Mouse (Mus musculus): Measurements from ENCODE around the gene Kif22. TPM values are rescaled to one million over a fixed set of nuclear protein-coding genes. Genes with fewer than 3 reads are reported as not detected.
"Not testable (repeated sequence)": the region's sequence is repeated elsewhere in the genome, so short reads cannot be mapped to it uniquely, and the experiment has no call there.

Kif22 gene
- 20.0 and 40.9 TPM in 2 replicates for polyA plus RNA-seq (2015; fragmentation: Nextera tagmentation; extraction: Ambion mirVana)

DNA sequence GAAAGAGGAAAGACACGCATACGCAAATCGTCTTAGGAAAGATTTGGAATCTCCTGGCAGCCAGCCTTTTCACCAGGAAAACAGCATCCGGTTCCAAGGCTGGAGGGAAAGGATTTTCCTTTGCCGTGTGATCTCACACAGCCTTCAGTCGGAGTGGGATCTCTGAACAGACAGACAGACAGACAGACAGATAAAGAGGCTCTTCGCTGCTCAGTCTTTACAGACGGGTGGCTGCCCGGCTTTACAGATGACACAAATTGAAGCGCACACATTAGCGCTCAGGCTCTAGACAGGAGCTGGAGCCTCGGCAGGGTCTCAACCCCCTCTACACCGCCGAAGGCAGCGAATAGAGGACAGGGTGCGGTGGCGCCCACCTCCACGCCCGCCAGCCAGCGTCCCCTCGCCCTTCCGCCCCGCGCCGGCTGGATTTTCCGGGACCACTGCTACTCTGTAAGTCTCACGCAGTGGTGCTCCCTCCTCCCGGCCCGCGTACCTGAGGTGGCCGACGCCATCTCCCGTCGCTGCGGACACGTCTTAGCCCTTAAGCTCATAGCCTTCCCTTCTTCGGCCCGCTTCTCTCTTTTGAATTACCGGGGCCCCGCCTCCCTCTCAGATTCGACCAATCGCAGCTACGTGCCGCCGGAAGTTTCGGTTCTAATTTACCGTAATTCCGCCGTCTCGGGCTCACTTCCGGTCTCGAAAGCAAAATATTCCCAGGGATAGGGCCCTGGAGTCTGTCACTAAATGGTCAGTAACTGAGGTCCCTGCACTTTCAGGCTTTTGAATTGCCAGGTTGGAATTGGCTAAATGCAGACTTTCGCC, at the start of gene Kif22:
Gene Kif22, minus strand, starts transcription at position 621 of the 822 bp plus-strand sequence.
- Histone ChIP-seq H3K9me3 (replicated peaks) (no peaks in the 10 kb centered on the region), H3K4me1 (peaks cover 13% of the 10 kb centered on the region), H3K27me3 (replicated peaks) (no peaks in the 10 kb centered on the region), H3K4me2 (peak within 1 kb of the TSS; percentile 96), H3K27ac (replicated peaks) (peak within 1 kb of the TSS; percentile 74), H3K36me3 (no peaks in the 10 kb centered on the region), H3K9ac (replicated peaks) (peak within 1 kb of the TSS; percentile 68), H3K4me3 (replicated peaks) (peak within 1 kb of the TSS; percentile 68)
- whole genome bisulfite sequencing, result under 1% methylated on average over 53 of the region's 53 CpGs
- ATAC-seq (ENCODE audit: low FRiP score), result peak; percentile 81

DNA sequence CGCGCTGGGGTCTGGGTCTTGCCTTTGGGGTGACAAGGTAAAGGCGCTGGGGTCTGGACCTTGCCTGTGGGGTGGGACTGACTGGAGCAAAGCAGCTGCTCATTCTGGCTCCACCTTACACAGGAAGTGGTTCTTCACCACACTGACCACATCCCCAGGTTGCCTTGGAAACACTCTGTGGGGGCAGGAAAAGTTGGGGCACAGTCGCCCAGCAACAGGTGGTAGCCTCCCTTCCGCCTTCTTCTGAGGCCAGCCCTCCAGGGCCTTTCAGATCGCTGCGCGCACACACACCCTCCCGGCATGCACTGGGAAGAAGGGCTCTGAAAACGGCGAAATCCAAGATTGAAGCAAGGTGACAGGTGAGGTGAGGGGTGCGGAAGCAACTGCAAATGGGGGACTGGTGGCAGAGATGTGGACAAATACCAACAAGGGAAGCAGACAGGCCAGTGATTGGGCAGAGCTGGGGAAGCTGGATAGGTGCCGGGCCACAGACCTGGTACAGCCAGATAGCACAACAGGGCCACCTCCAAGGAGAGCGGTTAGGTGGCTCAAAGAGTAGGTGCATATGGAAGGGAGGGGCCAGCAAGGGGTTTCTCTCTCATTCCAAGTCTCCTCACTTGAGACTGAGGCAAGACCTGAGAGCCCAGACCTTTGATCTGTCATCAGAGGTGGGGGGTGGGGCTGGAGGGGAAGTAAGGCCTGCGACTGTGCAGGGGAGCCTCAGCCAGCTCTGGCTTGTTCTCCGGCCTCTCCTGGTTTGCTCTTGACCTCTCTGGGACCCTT, 49.0 kb upstream of the Kif22 start, which contains the start of gene AI467606:
Gene AI467606, plus strand, starts transcription at position 246 of the 783 bp plus-strand sequence.
- Histone ChIP-seq H3K4me2 (peak within 1 kb of the TSS; percentile 19; the same call in 1 of the 2 replicates), H3K27ac (replicated peaks) (no peak within 1 kb of the TSS), H3K27me3 (replicated peaks) (no peaks in the 10 kb centered on the region), H3K4me3 (replicated peaks) (no peak within 1 kb of the TSS), H3K36me3 (no peaks in the 10 kb centered on the region), H3K9me3 (replicated peaks) (no peaks in the 10 kb centered on the region), H3K4me1 (peaks cover 5% of the 10 kb centered on the region; the same call in 1 of the 2 replicates), H3K9ac (replicated peaks) (no peak within 1 kb of the TSS)
- ATAC-seq (ENCODE audit: low FRiP score), result no peak
- WGBS, result 79% methylated on average over 16 of the region's 16 CpGs

DNA sequence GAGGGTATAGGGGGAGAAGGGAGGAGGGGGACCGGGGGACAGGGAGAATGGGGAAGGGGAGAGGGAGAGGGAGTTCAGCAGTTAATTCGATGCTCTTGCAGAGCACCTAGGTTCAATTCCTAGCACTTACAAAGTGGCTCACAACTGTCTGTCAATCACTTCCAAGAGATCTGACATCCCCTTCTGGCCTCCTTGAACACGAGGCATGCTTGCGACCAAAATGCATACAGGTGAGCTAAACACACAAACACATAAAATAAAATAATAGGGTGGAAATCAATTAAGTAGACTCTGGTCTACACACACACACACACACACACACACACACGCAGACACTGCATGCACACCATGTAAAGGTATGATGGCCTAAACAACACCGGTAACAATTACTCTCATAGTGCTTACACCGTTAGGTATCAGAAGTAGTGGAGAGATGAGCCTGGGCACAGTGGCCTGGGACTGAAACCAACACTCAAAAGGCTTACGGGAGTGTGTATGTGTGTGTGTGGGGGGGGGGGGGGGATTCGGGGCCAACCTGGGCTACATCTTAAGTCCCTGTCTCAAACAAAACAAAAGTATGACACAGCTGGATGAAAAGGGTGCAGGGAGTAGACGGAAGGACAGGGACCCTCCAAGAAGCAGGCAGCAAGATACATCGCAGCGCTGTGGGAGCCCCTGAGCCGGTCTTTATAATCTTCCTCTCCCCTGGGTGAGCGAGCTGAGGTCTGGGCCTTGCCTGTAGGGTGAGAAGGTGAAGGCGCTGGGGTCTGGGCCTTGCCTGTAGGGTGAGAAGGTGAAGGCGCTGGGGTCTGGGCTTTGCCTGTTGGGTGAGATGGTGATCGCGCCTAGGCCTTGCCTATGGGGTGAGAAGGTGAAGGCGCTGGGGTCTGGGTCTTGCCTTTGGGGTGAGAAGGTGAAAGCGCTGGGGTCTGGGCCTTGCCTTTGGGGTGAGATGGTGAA, 48.2 kb upstream of the Kif22 start:
- no peak overlapping the region for H3K27ac ChIP-seq (replicated peaks)
- 85% methylated on average over 20 of the region's 20 CpGs for WGBS
- no peak overlapping the region for H3K4me2 ChIP-seq
- no peaks in the 10 kb centered on the region for H3K9me3 ChIP-seq (replicated peaks)
- no peak overlapping the region for H3K4me3 ChIP-seq (replicated peaks)
- H3K36me3 ChIP-seq, result no peaks in the 10 kb centered on the region
- H3K27me3 ChIP-seq (replicated peaks), result no peaks in the 10 kb centered on the region
- ATAC-seq (ENCODE audit: low FRiP score), result no peak
- H3K4me1 ChIP-seq, result peaks cover 5% of the 10 kb centered on the region; the same call in 1 of the 2 replicates
- H3K9ac ChIP-seq (replicated peaks), result no peak overlapping the region

DNA sequence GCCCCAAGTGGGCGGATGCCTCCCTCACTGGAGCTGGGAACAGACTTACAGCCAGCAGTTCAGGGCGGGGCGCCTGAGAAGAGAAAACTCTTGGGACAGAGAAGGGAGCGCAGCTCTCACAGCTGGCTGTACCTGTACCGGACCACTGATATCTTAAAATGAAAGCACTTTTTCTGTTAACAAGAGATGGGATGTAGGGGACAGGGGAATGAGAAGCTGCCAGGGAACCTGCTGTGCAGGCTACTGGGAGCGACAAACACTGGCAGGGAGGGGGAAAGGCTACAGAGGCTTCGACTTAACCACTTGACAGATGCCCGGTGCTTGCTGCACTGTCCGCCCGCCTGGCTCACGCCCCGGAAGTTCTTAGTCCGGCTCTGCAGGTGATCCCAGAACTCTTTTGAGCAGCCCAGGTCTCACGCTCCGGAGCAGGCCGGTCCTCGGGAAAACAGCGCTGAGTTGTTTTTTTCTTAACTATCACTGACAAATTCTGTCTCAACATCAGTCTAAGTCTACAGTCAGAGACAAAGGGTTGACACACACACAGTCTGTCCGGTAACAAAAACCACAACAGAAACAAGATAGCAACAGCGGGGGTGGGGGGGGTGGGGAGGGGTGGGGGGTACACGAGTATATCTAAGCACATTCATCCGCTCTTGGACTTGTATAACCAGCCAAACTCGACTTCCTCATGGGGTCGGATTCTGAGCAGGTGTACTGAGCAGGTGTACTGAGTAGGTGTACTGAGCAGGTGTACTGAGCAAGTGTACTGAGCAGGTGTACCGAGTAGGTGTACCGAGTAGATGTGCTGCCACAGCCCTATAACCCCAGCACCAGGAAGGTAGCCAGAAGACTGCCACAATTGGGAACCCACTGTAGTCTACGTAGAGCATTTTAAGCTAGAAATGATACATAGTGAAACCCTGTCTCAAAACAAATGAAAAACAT, 46.9 kb upstream of the Kif22 start:
- Histone ChIP-seq H3K27me3 (replicated peaks) (no peaks in the 10 kb centered on the region), H3K4me3 (replicated peaks) (peak overlapping the region; percentile 23; the same call in 1 of the 2 replicates), H3K4me1 (peaks cover 5% of the 10 kb centered on the region; the same call in 1 of the 2 replicates), H3K27ac (replicated peaks) (no peak overlapping the region), H3K9me3 (replicated peaks) (no peaks in the 10 kb centered on the region), H3K4me2 (peak overlapping the region; percentile 51), H3K36me3 (no peaks in the 10 kb centered on the region), H3K9ac (replicated peaks) (peak overlapping the region; percentile 23; the same call in 1 of the 2 replicates)
- 23% methylated on average over 27 of the region's 27 CpGs for WGBS
- no peak for ATAC-seq (ENCODE audit: low FRiP score)

DNA sequence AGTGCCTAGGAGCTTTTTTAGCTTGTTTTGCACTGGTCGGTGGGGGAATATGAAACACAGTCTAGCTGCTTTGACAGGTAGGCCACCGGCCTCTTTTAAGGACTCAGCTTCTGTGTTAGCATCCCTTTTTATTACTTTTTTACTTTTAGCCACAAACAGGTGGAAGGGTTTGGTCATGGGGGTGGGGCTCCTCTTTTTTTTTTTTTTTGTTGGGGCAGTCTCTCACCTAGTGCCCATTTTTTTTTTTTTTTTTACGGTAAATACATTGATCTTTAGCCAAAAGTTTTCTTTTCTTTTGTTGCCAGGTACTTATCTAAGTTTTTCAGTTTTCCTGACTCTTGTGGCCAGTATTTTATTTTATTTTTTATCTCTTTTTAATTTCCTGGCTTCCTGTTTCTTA, 45.8 kb upstream of the Kif22 start:
- Histone ChIP-seq H3K9ac (replicated peaks) (no peak overlapping the region), H3K4me2 (no peak overlapping the region), H3K27me3 (replicated peaks) (no peaks in the 10 kb centered on the region), H3K4me1 (peaks cover 5% of the 10 kb centered on the region; the same call in 1 of the 2 replicates), H3K4me3 (replicated peaks) (no peak overlapping the region), H3K9me3 (replicated peaks) (no peaks in the 10 kb centered on the region), H3K27ac (replicated peaks) (no peak overlapping the region), H3K36me3 (no peaks in the 10 kb centered on the region)
- 94% methylated on average over 3 of the region's 3 CpGs for WGBS
- ATAC-seq (ENCODE audit: low FRiP score), result no peak

DNA sequence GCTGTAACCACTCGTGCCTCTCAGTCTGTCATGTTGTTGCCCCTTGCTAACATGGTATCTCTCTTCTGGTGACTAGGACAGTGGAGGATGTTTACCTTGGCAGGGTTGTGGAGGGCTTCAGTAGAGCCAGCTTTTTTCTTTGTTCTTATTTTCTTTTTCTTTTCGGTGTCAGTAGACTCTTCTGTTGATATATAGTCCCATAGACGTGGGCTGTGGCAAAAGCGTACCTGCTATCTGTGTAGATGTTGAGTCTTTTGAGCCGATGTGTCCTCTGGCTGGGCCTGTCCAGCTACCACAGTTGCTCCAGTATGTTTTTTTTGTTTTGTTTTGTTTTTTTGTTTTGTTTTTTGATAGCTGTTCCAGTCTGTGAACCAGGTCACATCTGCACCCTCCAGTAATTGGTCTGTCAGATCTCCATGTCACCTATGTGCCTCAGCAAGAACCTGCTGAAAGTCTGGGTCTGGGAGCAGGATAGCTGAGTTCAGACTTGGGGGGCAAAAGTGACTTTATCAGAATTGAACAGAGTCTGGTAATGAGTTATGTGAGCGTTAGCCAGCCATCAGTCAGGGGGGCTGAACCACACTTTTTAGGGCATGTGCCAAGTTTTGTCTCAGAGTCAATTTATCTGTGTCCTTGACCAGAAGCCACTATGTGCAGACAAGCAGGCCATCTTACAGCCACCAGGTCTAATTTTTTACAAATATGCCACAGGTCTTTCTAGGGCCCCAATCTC, 45.2 kb upstream of the Kif22 start, which contains the start of gene Zg16:
Gene Zg16, minus strand, starts transcription at position 51 of the 733 bp plus-strand sequence.
- not testable (repeated sequence) for H3K9me3 ChIP-seq (replicated peaks); H3K4me2 ChIP-seq; H3K4me3 ChIP-seq (replicated peaks); H3K4me1 ChIP-seq; H3K36me3 ChIP-seq; ATAC-seq (ENCODE audit: low FRiP score); H3K27me3 ChIP-seq (replicated peaks); H3K27ac ChIP-seq (replicated peaks); H3K9ac ChIP-seq (replicated peaks)
- WGBS, result 86% methylated on average over 6 of the region's 6 CpGs

DNA sequence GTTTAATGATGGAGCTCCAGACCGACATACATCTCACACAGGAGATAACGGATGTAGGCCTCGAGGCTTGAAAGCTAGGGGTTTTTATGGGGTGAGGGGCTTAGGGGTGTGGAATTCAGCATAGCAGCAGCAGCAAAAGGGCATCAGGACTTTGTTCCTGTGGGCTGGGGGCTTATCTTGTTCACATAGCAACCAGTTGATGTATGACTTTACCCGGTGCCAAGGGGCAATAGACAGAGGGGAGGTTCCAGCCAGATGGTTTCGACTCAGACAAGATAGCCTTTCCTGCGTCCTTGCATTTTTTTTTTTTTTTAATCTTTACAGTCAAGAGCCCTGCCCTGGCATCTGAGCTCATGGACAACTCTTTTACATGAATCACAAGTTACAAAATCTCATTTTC, 43.5 kb upstream of the Kif22 start:
- not testable (repeated sequence) for H3K4me3 ChIP-seq (replicated peaks)
- 62% methylated on average over 6 of the region's 6 CpGs for WGBS

DNA sequence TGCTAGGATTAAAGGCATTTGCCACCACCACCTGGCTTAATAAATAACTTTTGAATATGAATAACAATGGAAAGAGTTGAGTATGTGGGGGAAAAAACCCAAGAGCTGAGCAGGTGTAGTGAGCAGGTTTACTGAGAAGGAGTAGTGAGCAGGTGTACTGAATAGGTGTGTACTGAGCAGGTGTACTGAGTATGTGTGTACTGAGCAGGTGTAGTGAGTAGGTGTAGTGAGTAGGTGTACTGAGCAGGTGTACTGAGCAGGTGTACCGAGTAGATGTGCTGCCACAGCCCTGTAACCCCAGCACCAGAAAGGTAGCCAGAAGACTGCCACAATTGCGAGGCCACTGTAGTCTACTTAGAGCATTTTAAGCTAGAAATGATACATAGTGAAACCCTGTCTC, 42.5 kb upstream of the Kif22 start:
- Histone ChIP-seq H3K9ac (replicated peaks) (no peak overlapping the region), H3K9me3 (replicated peaks) (no peaks in the 10 kb centered on the region), H3K4me2 (no peak overlapping the region), H3K36me3 (no peaks in the 10 kb centered on the region), H3K4me1 (peaks cover 5% of the 10 kb centered on the region; the same call in 1 of the 2 replicates), H3K27ac (replicated peaks) (no peak overlapping the region), H3K27me3 (replicated peaks) (no peaks in the 10 kb centered on the region), H3K4me3 (replicated peaks) (no peak overlapping the region)
- ATAC-seq (ENCODE audit: low FRiP score), result no peak
- 88% methylated on average over 2 of the region's 2 CpGs for WGBS

More for the DNA sequence above, 43.5 kb upstream of the Kif22 start:
- ATAC-seq (ENCODE audit: low FRiP score); H3K9me3 ChIP-seq (replicated peaks); H3K36me3 ChIP-seq; H3K27me3 ChIP-seq (replicated peaks); H3K4me2 ChIP-seq; H3K4me1 ChIP-seq; H3K27ac ChIP-seq (replicated peaks); H3K9ac ChIP-seq (replicated peaks): not testable (repeated sequence)

DNA sequence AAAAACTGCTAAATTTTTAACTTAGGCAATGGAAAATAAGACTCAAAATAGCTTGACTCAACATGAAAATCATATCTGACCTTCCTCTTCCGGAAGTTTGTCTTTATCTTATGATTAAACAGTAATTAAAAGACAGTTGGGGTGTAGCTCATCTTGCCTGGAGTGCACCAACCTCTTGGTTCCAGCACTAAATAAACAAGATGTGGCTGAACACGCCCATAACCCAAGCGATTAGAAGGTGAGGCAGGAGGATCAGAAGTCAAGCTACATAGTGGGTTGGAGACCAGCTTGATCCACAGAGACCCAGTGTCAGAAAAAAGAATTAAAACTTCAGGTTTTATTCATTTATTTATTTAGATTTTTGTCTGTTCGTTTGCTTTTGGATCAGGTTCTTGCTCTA, 41.4 kb upstream of the Kif22 start:
- no peak for ATAC-seq (ENCODE audit: low FRiP score)
- Histone ChIP-seq H3K36me3 (no peaks in the 10 kb centered on the region), H3K4me1 (peaks cover under 1% of the 10 kb centered on the region; the same call in 1 of the 2 replicates), H3K27me3 (replicated peaks) (no peaks in the 10 kb centered on the region), H3K9me3 (replicated peaks) (no peaks in the 10 kb centered on the region), H3K4me3 (replicated peaks) (no peak overlapping the region), H3K9ac (replicated peaks) (no peak overlapping the region), H3K27ac (replicated peaks) (no peak overlapping the region), H3K4me2 (no peak overlapping the region)
- 87% methylated on average over 4 of the region's 4 CpGs for WGBS

DNA sequence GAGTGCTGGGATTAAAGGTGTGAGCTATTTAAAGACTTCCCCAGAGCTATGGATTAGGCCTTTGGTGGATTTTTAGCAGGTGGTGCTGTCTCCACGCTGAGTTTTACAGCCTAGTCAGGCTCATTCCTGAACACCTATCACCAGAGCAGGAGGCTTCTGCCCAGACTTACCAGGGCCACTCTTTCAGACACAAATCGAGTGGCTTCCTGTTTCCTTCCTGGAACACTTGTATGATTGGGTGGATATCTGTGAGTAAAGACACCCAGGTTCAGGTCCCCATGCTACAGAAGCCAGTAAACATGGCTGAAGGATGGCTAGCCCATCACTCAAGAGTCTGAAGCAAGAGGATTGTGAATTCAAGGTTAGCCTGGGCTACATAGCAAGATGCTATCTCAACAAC, 40.7 kb upstream of the Kif22 start:
- H3K4me1 ChIP-seq, result no peaks in the 10 kb centered on the region
- 68% methylated on average over 2 of the region's 2 CpGs for WGBS
- no peak for ATAC-seq (ENCODE audit: low FRiP score)
- no peaks in the 10 kb centered on the region for H3K27me3 ChIP-seq (replicated peaks)
- H3K9ac ChIP-seq (replicated peaks), result no peak overlapping the region
- H3K4me3 ChIP-seq (replicated peaks), result no peak overlapping the region
- no peaks in the 10 kb centered on the region for H3K9me3 ChIP-seq (replicated peaks)
- no peak overlapping the region for H3K27ac ChIP-seq (replicated peaks)
- H3K36me3 ChIP-seq, result no peaks in the 10 kb centered on the region
- H3K4me2 ChIP-seq, result no peak overlapping the region
